Mouse (Mus musculus) CH12.LX (cell line): ENCODE data around the gene Gpr155. TPM values are rescaled to one million over a fixed set of nuclear protein-coding genes. Genes with fewer than 3 reads are reported as not detected.

Experiments
- DNase-seq: peaks from one replicate; pipeline ENCODE4 v3.0.0-alpha.2; 2013; ENCODE audit errors: extremely low read depth
- H3K27ac ChIP-seq: 2 replicates; pipeline ENCODE4 v1.5.1; 2012; ENCODE audit warnings: low read depth, mild to moderate bottlenecking, control low read depth, moderate library complexity; ENCODE audit not compliant: insufficient read depth
- H3K27me3 ChIP-seq: replicated peaks from 2 replicates; pipeline ENCODE3; 2012; ENCODE audit warnings: inconsistent platforms
- H3K36me3 ChIP-seq, 2 experiments: replicated peaks in 1 of 2; 2 replicates each; pipeline versions ENCODE3 to v1.6.1; 2012; ENCODE audit warnings: inconsistent platforms in 1 of 2, low read length in 1 of 2, mild to moderate bottlenecking in 1 of 2, mixed read lengths in 1 of 2, moderate library complexity in 1 of 2; ENCODE audit not compliant: control insufficient read depth in 1 of 2, insufficient read depth in 1 of 2
- H3K4me1 ChIP-seq, 2 experiments: 2 replicates each; pipeline ENCODE4 v1.6.1; 2012; ENCODE audit warnings: inconsistent platforms in 1 of 2, moderate library complexity in 1 of 2; ENCODE audit not compliant: insufficient read depth in 2 of 2, control insufficient read depth in 1 of 2
- H3K4me2 ChIP-seq: 2 replicates; pipeline ENCODE4 v1.6.1; 2012; ENCODE audit warnings: low read depth, mild to moderate bottlenecking, control low read depth; ENCODE audit not compliant: poor library complexity, insufficient read depth, severe bottlenecking
- H3K4me3 ChIP-seq, 3 experiments: fragments of 150-350 bp in 1 of 3; sonication (generic) in 1 of 3; replicated peaks in 1 of 3; 2 replicates each; pipeline versions ENCODE3 to v1.5.1; 2011 to 2012; ENCODE audit warnings: low read depth in 2 of 3, low read length in 2 of 3, mild to moderate bottlenecking in 2 of 3, moderate library complexity in 2 of 3, control low read depth in 1 of 3, improper control_type of control experiment in 1 of 3, inconsistent platforms in 1 of 3, mixed read lengths in 1 of 3; ENCODE audit not compliant: poor library complexity in 1 of 3
- H3K79me2 ChIP-seq: replicated peaks from 2 replicates; pipeline ENCODE4 v1.6.1; 2012; ENCODE audit warnings: mild to moderate bottlenecking, moderate library complexity; ENCODE audit not compliant: control insufficient read depth, poor library complexity, insufficient read depth, severe bottlenecking; ENCODE audit errors: extremely low read depth
- H3K9ac ChIP-seq: 2 replicates; pipeline ENCODE4 v1.6.1; 2012; ENCODE audit warnings: low read depth, mild to moderate bottlenecking, control low read depth, moderate library complexity; ENCODE audit not compliant: insufficient read depth
- H3K9me3 ChIP-seq: replicated peaks from 2 replicates; pipeline ENCODE3; 2012; ENCODE audit warnings: low read length, inconsistent platforms, mixed read lengths
- BHLHE40 ChIP-seq: IDR thresholded peaks from 2 replicates; pipeline ENCODE4 v1.6.1; 2011; ENCODE audit warnings: mild to moderate bottlenecking, low read depth, low read length, improper control_type of control experiment
- CTCF ChIP-seq, 2 experiments: IDR thresholded peaks in 1 of 2; conservative IDR thresholded peaks in 1 of 2; 2 replicates each; pipeline ENCODE4 v1.5.1; 2011 to 2012; ENCODE audit warnings: low read depth in 2 of 2, low read length in 2 of 2, improper control_type of control experiment in 1 of 2, inconsistent platforms in 1 of 2, mild to moderate bottlenecking in 1 of 2, moderate library complexity in 1 of 2
- E2F4 ChIP-seq: IDR thresholded peaks from 2 replicates; pipeline ENCODE4 v1.6.1; 2011; ENCODE audit warnings: low read depth, low read length, improper control_type of control experiment; ENCODE audit not compliant: insufficient replicate concordance
- ELF1 ChIP-seq: IDR thresholded peaks from 2 replicates; pipeline ENCODE4 v1.6.1; 2014; ENCODE audit warnings: low read depth, mild to moderate bottlenecking, inconsistent platforms, low read length, improper control_type of control experiment
- EP300 ChIP-seq: IDR thresholded peaks from 2 replicates; pipeline ENCODE4 v1.6.1; 2011; ENCODE audit warnings: low read length, improper control_type of control experiment
- ETS1 ChIP-seq: conservative IDR thresholded peaks from 2 replicates; pipeline ENCODE4 v1.6.1; 2012; ENCODE audit warnings: low read depth, mild to moderate bottlenecking, inconsistent platforms, low read length, improper control_type of control experiment, moderate library complexity
- GABPA ChIP-seq: IDR thresholded peaks from 2 replicates; pipeline ENCODE4 v1.6.1; 2012; ENCODE audit warnings: low read depth, low read length, improper control_type of control experiment, inconsistent platforms; ENCODE audit not compliant: insufficient replicate concordance
- JUN ChIP-seq: IDR thresholded peaks from 2 replicates; pipeline ENCODE4 v1.6.1; 2011; ENCODE audit warnings: low read depth, mild to moderate bottlenecking, low read length, improper control_type of control experiment, moderate library complexity; ENCODE audit not compliant: insufficient read depth
- JUND ChIP-seq: conservative IDR thresholded peaks from 2 replicates; pipeline ENCODE4 v1.6.1; 2011; ENCODE audit warnings: low read depth, low read length, improper control_type of control experiment
- MAX ChIP-seq: IDR thresholded peaks from 2 replicates; pipeline ENCODE4 v1.6.1; 2011; ENCODE audit warnings: low read length, improper control_type of control experiment
- MXI1 ChIP-seq: IDR thresholded peaks from 2 replicates; pipeline ENCODE4 v1.6.1; 2011; ENCODE audit warnings: mild to moderate bottlenecking, low read depth, low read length, improper control_type of control experiment
- MYC ChIP-seq: IDR thresholded peaks from 2 replicates; pipeline ENCODE4 v1.6.1; 2011; ENCODE audit warnings: low read depth, mild to moderate bottlenecking, improper control_type of control experiment, low read length
- NRF1 ChIP-seq: IDR thresholded peaks from 2 replicates; pipeline ENCODE4 v1.6.1; 2014; ENCODE audit warnings: low read depth, mild to moderate bottlenecking, inconsistent platforms, low read length, improper control_type of control experiment, moderate library complexity
- PAX5 ChIP-seq: IDR thresholded peaks from 2 replicates; pipeline ENCODE4 v1.6.1; 2012; ENCODE audit warnings: low read length, inconsistent platforms, mixed read lengths
- POLR2AphosphoS2 ChIP-seq: IDR thresholded peaks from 2 replicates; pipeline ENCODE4 v1.6.1; 2011; ENCODE audit warnings: low read depth, low read length, improper control_type of control experiment
- RCOR1 ChIP-seq: conservative IDR thresholded peaks from 2 replicates; pipeline ENCODE4 v1.6.1; 2012; ENCODE audit warnings: low read depth, mild to moderate bottlenecking, inconsistent platforms, low read length, improper control_type of control experiment
- SIN3A ChIP-seq: IDR thresholded peaks from 2 replicates; pipeline ENCODE4 v1.6.1; 2012; ENCODE audit warnings: low read length, improper control_type of control experiment, inconsistent platforms
- SMC3 ChIP-seq: IDR thresholded peaks from 2 replicates; pipeline ENCODE4 v1.6.1; 2011; ENCODE audit warnings: low read depth, low read length, improper control_type of control experiment
- TBP ChIP-seq: conservative IDR thresholded peaks from 2 replicates; pipeline ENCODE4 v1.6.1; 2011; ENCODE audit warnings: low read depth, low read length, improper control_type of control experiment
- UBTF ChIP-seq: IDR thresholded peaks from 2 replicates; pipeline ENCODE4 v1.6.1; 2012; ENCODE audit warnings: low read depth, mild to moderate bottlenecking, inconsistent platforms, low read length, improper control_type of control experiment, moderate library complexity
- USF1 ChIP-seq: IDR thresholded peaks from 2 replicates; pipeline ENCODE4 v1.6.1; 2014; ENCODE audit warnings: low read depth, mild to moderate bottlenecking, inconsistent platforms, low read length, improper control_type of control experiment
- USF2 ChIP-seq: conservative IDR thresholded peaks from 2 replicates; pipeline ENCODE4 v1.6.1; 2011; ENCODE audit warnings: low read depth, low read length, improper control_type of control experiment
- ZKSCAN1 ChIP-seq: IDR thresholded peaks from 2 replicates; pipeline ENCODE4 v1.6.1; 2012; ENCODE audit warnings: low read depth, inconsistent platforms, low read length, improper control_type of control experiment, borderline replicate concordance
- ZNF384 ChIP-seq: IDR thresholded peaks from 2 replicates; pipeline ENCODE4 v1.6.1; 2012; ENCODE audit warnings: low read depth, low read length, improper control_type of control experiment, inconsistent platforms
- dilution Hi-C: fragments of 300-500 bp; cut with MboI; formaldehyde crosslinking; loops from 2 replicates; pipeline ENCODE4 v1.14.3; 2020; ENCODE audit warnings: low sequenced_read_pairs; ENCODE audit not compliant: extremely low pct_unique_long_range_greater_than_20kb, extremely low pct_ligation_motif_present
- in situ Hi-C: fragments of 300-500 bp; cut with MboI; formaldehyde crosslinking; loops from 3 replicates; pipeline ENCODE4 v1.14.3; 2019; ENCODE audit warnings: low sequenced_read_pairs, low pct_ligation_motif_present, low pct_unique_long_range_greater_than_20kb, mixed read lengths
- polyA plus RNA-seq: library from polyadenylated mRNA; unstranded; fragments of >175 nt; gene quantifications from 2 replicates; pipeline ENCODE4 v1.2.1, GENCODE M21; 2012; ENCODE audit warnings: low read depth; ENCODE audit not compliant: insufficient read length
- total RNA-seq, 2 experiments: library from RNA; depleted of rRNA; stranded (reverse); fragments of 300-350 nt in 1 of 2; fragments of >200 nt in 1 of 2; gene quantifications; 2 replicates each; pipeline ENCODE4 v1.2.3; 2012 to 2014

Gene Gpr155
- total and polyA plus RNA-seq, 3 experiments: 3.0 to 5.7 (median 3.2) TPM

DNA sequence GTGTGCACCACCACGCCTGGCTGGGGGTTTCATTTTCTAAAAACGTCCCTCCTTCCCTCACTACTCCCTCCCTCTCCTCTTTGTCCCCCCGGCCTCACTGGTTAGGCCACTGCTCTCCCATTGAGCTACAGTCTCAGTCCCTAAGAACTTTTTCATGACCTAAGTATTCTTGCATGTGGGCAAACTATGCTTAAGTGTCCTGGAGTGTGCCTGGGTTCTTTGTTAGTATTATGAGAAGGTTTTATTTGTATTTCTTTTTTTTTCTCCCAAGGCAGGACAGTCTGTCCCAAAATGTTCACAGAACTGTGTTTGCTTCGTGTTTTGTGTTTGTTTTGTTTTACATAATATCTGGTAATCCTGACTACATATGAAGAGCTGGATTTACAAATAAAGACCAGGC lies 21.3 kb upstream of the Gpr155 start:
- H3K27ac ChIP-seq: no peak overlapping the region
- no peak for DNase-seq
- H3K4me1 ChIP-seq: peaks cover 5 to 32% of the 10 kb centered on the region in 2 experiments; a peak in 3 of 4 replicates
- H3K79me2 ChIP-seq: no peaks in the 10 kb centered on the region
- TF ChIP-seq ETS1: no peak
- no peak for TF ChIP-seq JUND
- TF ChIP-seq ZKSCAN1: no peak
- no peak for TF ChIP-seq NRF1
- no peak for TF ChIP-seq SMC3
- no peak for TF ChIP-seq USF1
- no peak for TF ChIP-seq TBP
- no peak for TF ChIP-seq EP300
- no peak for TF ChIP-seq GABPA
- TF ChIP-seq MAX: no peak
- no peak for TF ChIP-seq PAX5
- TF ChIP-seq BHLHE40: no peak
- TF ChIP-seq JUN: no peak
- TF ChIP-seq CTCF (conservative IDR thresholded peaks at IDR 0.05 in 1 of 2, IDR thresholded peaks at IDR 0.05 in 1 of 2; ENCODE audit: low read depth in 2 of 2, low read length in 2 of 2): no peak
- TF ChIP-seq UBTF: no peak
- TF ChIP-seq ELF1: no peak
- no peak for TF ChIP-seq E2F4
- peaks cover 11 to 57% of the 10 kb centered on the region in 2 experiments for H3K36me3 ChIP-seq
- no peak overlapping the region for H3K4me3 ChIP-seq
- no peak overlapping the region for H3K4me2 ChIP-seq
- in situ Hi-C loops (loop anchor here (10.0 to 25.0 kb wide), 2 partner anchors 93 to 245 kb away; partner anchors contain the start of genes Cir1 and Scrn3), dilution Hi-C loops (no loop called here)
- H3K9ac ChIP-seq: no peak overlapping the region
- no peaks in the 10 kb centered on the region for H3K9me3 ChIP-seq
- H3K27me3 ChIP-seq: no peaks in the 10 kb centered on the region

DNA sequence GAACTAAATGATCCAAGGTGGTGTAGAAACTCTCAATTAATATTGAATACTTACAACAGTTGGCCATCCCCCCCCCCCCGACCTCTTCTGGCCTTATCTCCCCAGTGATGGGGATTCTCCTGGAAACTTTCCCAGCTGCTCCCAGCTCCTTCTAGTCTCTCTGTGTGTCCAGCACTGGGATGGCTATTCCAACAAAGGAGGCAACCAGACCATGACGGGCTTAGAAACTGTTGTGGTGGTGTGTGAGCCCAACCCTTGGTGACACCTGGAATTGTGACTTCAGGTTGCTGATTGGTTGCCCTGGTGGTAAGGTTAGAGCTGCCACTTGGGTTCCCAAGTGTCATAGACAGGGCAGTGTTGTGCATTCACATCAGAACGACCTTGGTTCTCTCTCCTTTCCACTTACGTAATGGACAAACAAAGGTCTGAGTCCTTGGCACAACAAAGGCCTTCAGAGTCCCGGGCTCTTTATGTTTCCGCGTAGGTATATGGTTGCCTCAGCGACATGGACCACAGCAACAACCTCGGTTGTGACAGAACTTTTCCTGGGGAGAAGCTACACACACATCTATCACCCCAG lies 20.1 kb upstream of the Gpr155 start:
- Histone ChIP-seq H3K36me3 (peaks cover 11 to 46% of the 10 kb centered on the region in 2 experiments), H3K9me3 (no peaks in the 10 kb centered on the region), H3K4me3 (no peak overlapping the region), H3K9ac (no peak overlapping the region), H3K4me2 (no peak overlapping the region), H3K27me3 (no peaks in the 10 kb centered on the region), H3K4me1 (peaks cover 5 to 33% of the 10 kb centered on the region in 2 experiments; a peak in 3 of 4 replicates), H3K27ac (no peak overlapping the region)
- dilution Hi-C loops: no loop called here
- TF ChIP-seq UBTF (no peak), POLR2AphosphoS2 (no peak), JUND (no peak), NRF1 (no peak), ETS1 (no peak), CTCF (conservative IDR thresholded peaks at IDR 0.05 in 1 of 2, IDR thresholded peaks at IDR 0.05 in 1 of 2; ENCODE audit: low read depth in 2 of 2, low read length in 2 of 2) (no peak), ZNF384 (no peak), MXI1 (no peak), USF2 (no peak), TBP (no peak), RCOR1 (no peak), PAX5 (no peak), MYC (no peak), SIN3A (no peak), USF1 (no peak), ELF1 (no peak)
- TF ChIP-seq, all 38 proteins: peak for 0
- in situ Hi-C loops: loop anchor here (10.0 to 25.0 kb wide), 2 partner anchors 92 to 244 kb away; partner anchors contain the start of genes Cir1 and Scrn3
- no peaks in the 10 kb centered on the region for H3K79me2 ChIP-seq
- DNase-seq: no peak
